Mouse (Mus musculus): ENCODE results near the gene H2-M10.2. TPM values are rescaled to one million over a fixed set of nuclear protein-coding genes. Genes with fewer than 3 reads are reported as not detected.

Gene H2-M10.2
- total and polyA plus RNA-seq, 2 experiments from 2014 or later = not detected

- Histone ChIP-seq H3K27ac (ENCODE audit: low read depth, low read length) (peak within 1 kb of the TSS; percentile 96), H3K9ac (replicated peaks; ENCODE audit: low read length, poor library complexity, severe bottlenecking) (peak within 1 kb of the TSS; percentile 96), H3K4me1 (ENCODE audit: insufficient read depth, low read length) (peaks cover 17% of the 10 kb centered on the region), H3K36me3 (ENCODE audit: insufficient read depth, low read length) (peaks cover 13% of the 10 kb centered on the region), H3K4me3 (ENCODE audit: low read depth, low read length) (peak within 1 kb of the TSS; percentile 94), H3K4me2 (ENCODE audit: low read depth, low read length, poor library complexity, severe bottlenecking) (peak within 1 kb of the TSS; percentile 88), H3K27me3 (ENCODE audit: insufficient read depth, low read length) (no peaks in the 10 kb centered on the region), H3K9me3 (ENCODE audit: low read length) (no peaks in the 10 kb centered on the region)
- peak; percentile 86 for DNase-seq (ENCODE audit: low spot score)
- peak; percentile 82 for ATAC-seq (ENCODE audit: low FRiP score)
- TF ChIP-seq CTCF (IDR thresholded peaks at IDR 0.05) = no peak
- 1% methylated on average over 42 of the region's 43 CpGs for WGBS
Measured at GRCm38 (mm10) chr17:36271586-36272256, 14.6 kb downstream of the H2-M10.2 start, which contains the start of gene Trim39. Gene Trim39 (minus strand): TSS chr17:36272247.

- H3K9me3 ChIP-seq (ENCODE audit: low read length) = no peaks in the 10 kb centered on the region
- H3K4me1 ChIP-seq (ENCODE audit: insufficient read depth, low read length) = peaks cover 17% of the 10 kb centered on the region
- peak; percentile 93 for ATAC-seq (ENCODE audit: low FRiP score)
Measured at GRCm38 (mm10) chr17:36270956-36271585, 15.2 kb downstream of the H2-M10.2 start.

GRCm38 (mm10) chr17:36265834-36266233, 20.5 kb downstream of the H2-M10.2 start:
- WGBS = 77% methylated on average over 5 of the region's 5 CpGs
- Histone ChIP-seq H3K4me2 (ENCODE audit: low read depth, low read length, poor library complexity, severe bottlenecking) (no peak overlapping the region), H3K27ac (ENCODE audit: low read depth, low read length) (no peak overlapping the region), H3K36me3 (ENCODE audit: insufficient read depth, low read length) (peaks cover 39% of the 10 kb centered on the region), H3K4me3 (ENCODE audit: low read depth, low read length) (no peak overlapping the region), H3K4me1 (ENCODE audit: insufficient read depth, low read length) (no peaks in the 10 kb centered on the region; the same call in 1 of the 2 replicates), H3K9ac (replicated peaks; ENCODE audit: low read length, poor library complexity, severe bottlenecking) (no peak overlapping the region), H3K9me3 (ENCODE audit: low read length) (no peaks in the 10 kb centered on the region), H3K27me3 (ENCODE audit: insufficient read depth, low read length) (no peaks in the 10 kb centered on the region)
- peak; percentile 38 for TF ChIP-seq CTCF (IDR thresholded peaks at IDR 0.05)
- no peak for ATAC-seq (ENCODE audit: low FRiP score)
- no peak for DNase-seq (ENCODE audit: low spot score)

More at GRCm38 (mm10) chr17:36270956-36271585, 15.2 kb downstream of the H2-M10.2 start:
- Histone ChIP-seq H3K36me3 (ENCODE audit: insufficient read depth, low read length) (peaks cover 19% of the 10 kb centered on the region), H3K4me2 (ENCODE audit: low read depth, low read length, poor library complexity, severe bottlenecking) (peak overlapping the region; percentile 88), H3K27ac (ENCODE audit: low read depth, low read length) (peak overlapping the region; percentile 96), H3K4me3 (ENCODE audit: low read depth, low read length) (peak overlapping the region; percentile 94), H3K9ac (replicated peaks; ENCODE audit: low read length, poor library complexity, severe bottlenecking) (peak overlapping the region; percentile 96), H3K27me3 (ENCODE audit: insufficient read depth, low read length) (no peaks in the 10 kb centered on the region)
- under 1% methylated on average over 68 of the region's 84 CpGs for WGBS
- no peak for TF ChIP-seq CTCF (IDR thresholded peaks at IDR 0.05)
- DNase-seq (ENCODE audit: low spot score) = peak; percentile 90

- no peak for ATAC-seq (ENCODE audit: low FRiP score)
Measured at GRCm38 (mm10) chr17:36264273-36264925, 21.9 kb downstream of the H2-M10.2 start.

GRCm38 (mm10) chr17:36261511-36262166, 24.7 kb downstream of the H2-M10.2 start:
- Histone ChIP-seq H3K4me3 (ENCODE audit: low read depth, low read length) (no peak overlapping the region), H3K4me2 (ENCODE audit: low read depth, low read length, poor library complexity, severe bottlenecking) (no peak overlapping the region), H3K27ac (ENCODE audit: low read depth, low read length) (no peak overlapping the region), H3K9ac (replicated peaks; ENCODE audit: low read length, poor library complexity, severe bottlenecking) (no peak overlapping the region), H3K9me3 (ENCODE audit: low read length) (no peaks in the 10 kb centered on the region), H3K36me3 (ENCODE audit: insufficient read depth, low read length) (peaks cover 43% of the 10 kb centered on the region), H3K27me3 (ENCODE audit: insufficient read depth, low read length) (no peaks in the 10 kb centered on the region), H3K4me1 (ENCODE audit: insufficient read depth, low read length) (0 out of 2 replicates have a peak, but pooled peaks cover 2% of the 10 kb centered on the region)
- no peak for DNase-seq (ENCODE audit: low spot score)
- WGBS = 94% methylated on average over 9 of the region's 9 CpGs
- TF ChIP-seq CTCF (IDR thresholded peaks at IDR 0.05) = no peak
- ATAC-seq (ENCODE audit: low FRiP score) = no peak

More at GRCm38 (mm10) chr17:36264273-36264925, 21.9 kb downstream of the H2-M10.2 start:
- H3K27me3 ChIP-seq (ENCODE audit: insufficient read depth, low read length) = no peaks in the 10 kb centered on the region
- no peak overlapping the region for H3K4me2 ChIP-seq (ENCODE audit: low read depth, low read length, poor library complexity, severe bottlenecking)
- no peak overlapping the region for H3K27ac ChIP-seq (ENCODE audit: low read depth, low read length)
- TF ChIP-seq CTCF (IDR thresholded peaks at IDR 0.05) = no peak
- H3K9ac ChIP-seq (replicated peaks; ENCODE audit: low read length, poor library complexity, severe bottlenecking) = no peak overlapping the region
- H3K36me3 ChIP-seq (ENCODE audit: insufficient read depth, low read length) = peaks cover 54% of the 10 kb centered on the region
- no peaks in the 10 kb centered on the region for H3K9me3 ChIP-seq (ENCODE audit: low read length)
- WGBS = 95% methylated on average over 3 of the region's 3 CpGs
- H3K4me1 ChIP-seq (ENCODE audit: insufficient read depth, low read length) = no peaks in the 10 kb centered on the region
- no peak for DNase-seq (ENCODE audit: low spot score)
- no peak overlapping the region for H3K4me3 ChIP-seq (ENCODE audit: low read depth, low read length)
